Mouse (Mus musculus): Measurements from ENCODE around the gene Ubac2. TPM values are rescaled to one million over a fixed set of nuclear protein-coding genes. Genes with fewer than 3 reads are reported as not detected.

The Ubac2 gene
- polyA plus RNA-seq, 1 experiment from 2014 or later: 72.9 TPM

DNA sequence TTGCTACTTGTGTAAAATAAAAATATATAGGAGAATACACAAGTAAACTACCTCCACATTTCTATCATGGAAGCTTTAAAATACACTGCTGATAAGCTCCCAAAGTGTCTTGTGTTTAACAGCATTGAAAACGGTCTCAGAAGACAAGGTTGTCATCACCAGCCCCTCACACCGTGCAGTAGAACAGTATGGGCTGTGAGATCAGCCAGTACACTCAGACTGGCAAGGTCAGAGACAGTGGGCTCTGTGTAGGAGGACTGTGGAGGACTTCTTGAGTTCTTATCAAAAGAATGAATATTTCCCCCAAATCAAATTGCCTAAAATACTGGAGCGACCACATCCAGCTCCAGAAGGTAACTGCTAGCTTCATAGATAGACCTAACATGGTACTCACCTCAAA is 61.2 kb downstream of the Ubac2 start:
- H3K27ac ChIP-seq (ENCODE audit: low read depth, low read length): no peak overlapping the region
- 92% methylated on average over 3 of the region's 3 CpGs for WGBS
- H3K27me3 ChIP-seq (ENCODE audit: control insufficient read depth, insufficient read depth, low read length): no peaks in the 10 kb centered on the region
- no peaks in the 10 kb centered on the region for H3K36me3 ChIP-seq (ENCODE audit: control insufficient read depth, insufficient read depth, low read length)
- no peaks in the 10 kb centered on the region for H3K4me1 ChIP-seq (replicated peaks; ENCODE audit: control insufficient read depth, insufficient read depth, low read length)
- H3K9ac ChIP-seq (ENCODE audit: low read length): no peak overlapping the region
- H3K4me2 ChIP-seq (ENCODE audit: low read depth, low read length, severe bottlenecking): no peak overlapping the region
- no peak for DNase-seq (ENCODE audit: low spot score)
- H3K9me3 ChIP-seq (ENCODE audit: control insufficient read depth, low read length): no peaks in the 10 kb centered on the region
- H3K4me3 ChIP-seq (ENCODE audit: low read depth, low read length): no peak overlapping the region
- no peak for ATAC-seq (replicated peaks; ENCODE audit: low FRiP score)

GRCm38 (mm10) chr14:121946131-121946530 is 67.7 kb downstream of the Ubac2 start:
- no peak overlapping the region for H3K9ac ChIP-seq (ENCODE audit: low read length)
- no peaks in the 10 kb centered on the region for H3K9me3 ChIP-seq (ENCODE audit: control insufficient read depth, low read length)
- no peaks in the 10 kb centered on the region for H3K4me1 ChIP-seq (replicated peaks; ENCODE audit: control insufficient read depth, insufficient read depth, low read length)
- H3K4me3 ChIP-seq (ENCODE audit: low read depth, low read length): no peak overlapping the region
- DNase-seq (ENCODE audit: low spot score) (no peak), ATAC-seq (replicated peaks; ENCODE audit: low FRiP score) (no peak)
- 84% methylated on average over 5 of the region's 5 CpGs for WGBS
- no peaks in the 10 kb centered on the region for H3K36me3 ChIP-seq (ENCODE audit: control insufficient read depth, insufficient read depth, low read length)
- H3K27me3 ChIP-seq (ENCODE audit: control insufficient read depth, insufficient read depth, low read length): no peaks in the 10 kb centered on the region
- H3K4me2 ChIP-seq (ENCODE audit: low read depth, low read length, severe bottlenecking): no peak overlapping the region
- no peak overlapping the region for H3K27ac ChIP-seq (ENCODE audit: low read depth, low read length)

GRCm38 (mm10) chr14:121946728-121947127 is 68.3 kb downstream of the Ubac2 start:
- no peak for DNase-seq (ENCODE audit: low spot score)
- no peak for ATAC-seq (replicated peaks; ENCODE audit: low FRiP score)
- 75% methylated on average over 8 of the region's 8 CpGs for WGBS

GRCm38 (mm10) chr14:121947201-121947760 is 68.9 kb downstream of the Ubac2 start:
- no peak overlapping the region for H3K27ac ChIP-seq (ENCODE audit: low read depth, low read length)
- H3K36me3 ChIP-seq (ENCODE audit: control insufficient read depth, insufficient read depth, low read length): no peaks in the 10 kb centered on the region
- H3K27me3 ChIP-seq (ENCODE audit: control insufficient read depth, insufficient read depth, low read length): no peaks in the 10 kb centered on the region
- ATAC-seq (replicated peaks; ENCODE audit: low FRiP score) (no peak), DNase-seq (ENCODE audit: low spot score) (no peak)
- H3K4me3 ChIP-seq (ENCODE audit: low read depth, low read length): no peak overlapping the region
- H3K9ac ChIP-seq (ENCODE audit: low read length): no peak overlapping the region
- H3K4me1 ChIP-seq (replicated peaks; ENCODE audit: control insufficient read depth, insufficient read depth, low read length): no peaks in the 10 kb centered on the region
- H3K9me3 ChIP-seq (ENCODE audit: control insufficient read depth, low read length): no peaks in the 10 kb centered on the region
- H3K4me2 ChIP-seq (ENCODE audit: low read depth, low read length, severe bottlenecking): no peak overlapping the region
- WGBS: 86% methylated on average over 8 of the region's 8 CpGs

More at GRCm38 (mm10) chr14:121946728-121947127, 68.3 kb downstream of the Ubac2 start:
- Histone ChIP-seq H3K4me2 (ENCODE audit: low read depth, low read length, severe bottlenecking) (no peak overlapping the region), H3K27ac (ENCODE audit: low read depth, low read length) (no peak overlapping the region), H3K9ac (ENCODE audit: low read length) (no peak overlapping the region), H3K36me3 (ENCODE audit: control insufficient read depth, insufficient read depth, low read length) (no peaks in the 10 kb centered on the region), H3K4me3 (ENCODE audit: low read depth, low read length) (no peak overlapping the region), H3K9me3 (ENCODE audit: control insufficient read depth, low read length) (no peaks in the 10 kb centered on the region), H3K27me3 (ENCODE audit: control insufficient read depth, insufficient read depth, low read length) (no peaks in the 10 kb centered on the region), H3K4me1 (replicated peaks; ENCODE audit: control insufficient read depth, insufficient read depth, low read length) (no peaks in the 10 kb centered on the region)

DNA sequence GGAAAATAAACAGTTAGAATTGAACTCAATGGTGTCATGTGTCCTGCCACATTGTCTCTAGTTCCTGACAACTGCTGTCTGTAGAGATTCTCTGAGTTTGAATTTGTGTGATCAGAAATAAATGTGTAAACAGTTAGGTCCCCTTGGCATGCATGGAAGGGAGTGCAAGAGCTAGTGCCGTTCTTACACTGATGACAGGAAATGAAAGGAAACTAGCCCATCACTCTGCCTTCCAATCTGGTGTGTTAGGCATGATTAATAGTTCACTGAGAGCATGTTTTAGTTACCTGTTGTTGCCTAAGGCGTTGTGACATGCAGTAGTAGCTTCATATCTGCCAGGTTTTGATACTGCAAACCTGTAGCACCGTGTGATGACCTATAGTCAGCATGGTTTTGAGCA is 69.5 kb downstream of the Ubac2 start:
- H3K4me2 ChIP-seq (ENCODE audit: low read depth, low read length, severe bottlenecking): no peak overlapping the region
- H3K36me3 ChIP-seq (ENCODE audit: control insufficient read depth, insufficient read depth, low read length): no peaks in the 10 kb centered on the region
- no peaks in the 10 kb centered on the region for H3K4me1 ChIP-seq (replicated peaks; ENCODE audit: control insufficient read depth, insufficient read depth, low read length)
- H3K27ac ChIP-seq (ENCODE audit: low read depth, low read length): no peak overlapping the region
- no peaks in the 10 kb centered on the region for H3K9me3 ChIP-seq (ENCODE audit: control insufficient read depth, low read length)
- WGBS: 91% methylated on average over 3 of the region's 3 CpGs
- DNase-seq (ENCODE audit: low spot score) (no peak), ATAC-seq (replicated peaks; ENCODE audit: low FRiP score) (no peak)
- no peak overlapping the region for H3K9ac ChIP-seq (ENCODE audit: low read length)
- no peak overlapping the region for H3K4me3 ChIP-seq (ENCODE audit: low read depth, low read length)
- no peaks in the 10 kb centered on the region for H3K27me3 ChIP-seq (ENCODE audit: control insufficient read depth, insufficient read depth, low read length)

- no peaks in the 10 kb centered on the region for H3K4me1 ChIP-seq (replicated peaks; ENCODE audit: control insufficient read depth, insufficient read depth, low read length)
- H3K9me3 ChIP-seq (ENCODE audit: control insufficient read depth, low read length): no peaks in the 10 kb centered on the region
- no peak overlapping the region for H3K27ac ChIP-seq (ENCODE audit: low read depth, low read length)
- DNase-seq (ENCODE audit: low spot score) (no peak), ATAC-seq (replicated peaks; ENCODE audit: low FRiP score) (no peak)
- no peak overlapping the region for H3K4me3 ChIP-seq (ENCODE audit: low read depth, low read length)
- no peaks in the 10 kb centered on the region for H3K27me3 ChIP-seq (ENCODE audit: control insufficient read depth, insufficient read depth, low read length)
- no peak overlapping the region for H3K9ac ChIP-seq (ENCODE audit: low read length)
- H3K36me3 ChIP-seq (ENCODE audit: control insufficient read depth, insufficient read depth, low read length): no peaks in the 10 kb centered on the region
- WGBS: 94% methylated on average over 3 of the region's 3 CpGs
- no peak overlapping the region for H3K4me2 ChIP-seq (ENCODE audit: low read depth, low read length, severe bottlenecking)
Measured at GRCm38 (mm10) chr14:121949436-121949835, 71.0 kb downstream of the Ubac2 start.

- Histone ChIP-seq H3K36me3 (ENCODE audit: control insufficient read depth, insufficient read depth, low read length) (no peaks in the 10 kb centered on the region), H3K4me2 (ENCODE audit: low read depth, low read length, severe bottlenecking) (no peak overlapping the region), H3K9ac (ENCODE audit: low read length) (no peak overlapping the region), H3K4me1 (replicated peaks; ENCODE audit: control insufficient read depth, insufficient read depth, low read length) (no peaks in the 10 kb centered on the region), H3K4me3 (ENCODE audit: low read depth, low read length) (no peak overlapping the region), H3K9me3 (ENCODE audit: control insufficient read depth, low read length) (no peaks in the 10 kb centered on the region), H3K27me3 (ENCODE audit: control insufficient read depth, insufficient read depth, low read length) (no peaks in the 10 kb centered on the region), H3K27ac (ENCODE audit: low read depth, low read length) (no peak overlapping the region)
- ATAC-seq (replicated peaks; ENCODE audit: low FRiP score) (no peak), DNase-seq (ENCODE audit: low spot score) (no peak)
- WGBS: 92% methylated on average over 5 of the region's 5 CpGs
Measured at GRCm38 (mm10) chr14:121949897-121950296, 71.5 kb downstream of the Ubac2 start.

DNA sequence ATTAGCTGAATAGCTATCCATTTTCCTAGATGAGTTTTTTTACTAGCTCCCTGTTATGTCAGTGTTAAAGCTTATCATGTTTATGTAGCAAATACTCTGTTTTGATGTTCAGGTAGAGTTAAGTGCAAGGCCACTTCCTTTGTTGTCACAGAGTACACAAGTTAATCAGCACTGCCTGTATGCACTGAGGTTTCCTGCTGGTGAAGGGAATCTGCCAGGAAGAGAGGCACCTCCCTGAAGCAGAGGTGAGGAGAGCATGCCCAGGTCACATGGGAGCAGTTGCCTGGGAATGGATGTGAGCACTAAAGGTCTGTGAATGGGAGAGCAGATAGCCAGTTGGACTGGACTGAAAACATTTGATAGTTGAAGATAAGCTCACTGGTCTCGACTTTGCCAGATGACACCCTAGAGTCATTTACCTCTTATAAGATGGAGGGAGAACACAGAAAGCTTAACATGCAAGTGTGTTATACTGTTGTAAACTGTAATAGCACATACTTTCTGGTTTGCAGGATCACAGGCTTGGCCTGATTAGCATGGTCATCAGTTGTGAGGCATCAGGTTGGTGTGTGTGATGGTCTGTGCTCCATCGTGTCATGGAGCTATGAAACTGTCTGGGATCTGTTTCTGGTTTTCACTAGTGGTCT is 73.1 kb downstream of the Ubac2 start:
- no peaks in the 10 kb centered on the region for H3K27me3 ChIP-seq (ENCODE audit: control insufficient read depth, insufficient read depth, low read length)
- H3K9ac ChIP-seq (ENCODE audit: low read length): no peak overlapping the region
- H3K36me3 ChIP-seq (ENCODE audit: control insufficient read depth, insufficient read depth, low read length): no peaks in the 10 kb centered on the region
- H3K4me3 ChIP-seq (ENCODE audit: low read depth, low read length): no peak overlapping the region
- H3K27ac ChIP-seq (ENCODE audit: low read depth, low read length): no peak overlapping the region
- no peak overlapping the region for H3K4me2 ChIP-seq (ENCODE audit: low read depth, low read length, severe bottlenecking)
- no peaks in the 10 kb centered on the region for H3K4me1 ChIP-seq (replicated peaks; ENCODE audit: control insufficient read depth, insufficient read depth, low read length)
- no peak for ATAC-seq (replicated peaks; ENCODE audit: low FRiP score)
- H3K9me3 ChIP-seq (ENCODE audit: control insufficient read depth, low read length): no peaks in the 10 kb centered on the region
- 80% methylated on average over 2 of the region's 2 CpGs for WGBS
- no peak for DNase-seq (ENCODE audit: low spot score)

DNA sequence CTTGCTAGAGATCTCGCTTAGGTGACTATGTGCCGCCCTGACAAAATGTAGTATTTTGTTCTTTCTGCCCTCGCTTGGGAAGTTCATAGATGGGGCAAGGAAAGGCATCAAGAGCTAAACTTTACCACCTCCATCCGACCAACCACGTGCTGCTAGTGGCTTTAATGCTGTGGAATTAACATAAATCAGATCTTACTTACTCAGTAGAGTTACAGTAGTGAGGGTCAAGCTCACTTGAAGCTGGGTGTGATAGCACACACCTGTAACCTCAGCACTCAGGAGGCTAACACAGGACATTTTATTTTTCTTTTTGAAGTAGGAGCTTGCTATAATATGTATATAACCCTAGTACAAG is 73.6 kb downstream of the Ubac2 start:
- 88% methylated on average over 5 of the region's 5 CpGs for WGBS
- H3K27ac ChIP-seq (ENCODE audit: low read depth, low read length): no peak overlapping the region
- H3K9ac ChIP-seq (ENCODE audit: low read length): no peak overlapping the region
- ATAC-seq (replicated peaks; ENCODE audit: low FRiP score) (no peak), DNase-seq (ENCODE audit: low spot score) (no peak)
- no peaks in the 10 kb centered on the region for H3K9me3 ChIP-seq (ENCODE audit: control insufficient read depth, low read length)
- no peak overlapping the region for H3K4me3 ChIP-seq (ENCODE audit: low read depth, low read length)
- H3K27me3 ChIP-seq (ENCODE audit: control insufficient read depth, insufficient read depth, low read length): no peaks in the 10 kb centered on the region
- H3K4me2 ChIP-seq (ENCODE audit: low read depth, low read length, severe bottlenecking): no peak overlapping the region
- no peaks in the 10 kb centered on the region for H3K4me1 ChIP-seq (replicated peaks; ENCODE audit: control insufficient read depth, insufficient read depth, low read length)
- H3K36me3 ChIP-seq (ENCODE audit: control insufficient read depth, insufficient read depth, low read length): no peaks in the 10 kb centered on the region

All from forebrain, embryonic 11.5 days (tissue).